In genomic region chr5:35971841-35972578, GRCm38 (mm10) we compare ENCODE assay signal across 9 mouse cellular contexts.
DNase-seq lines count a peak whose midpoint lies in the region; ATAC-seq and TF ChIP-seq lines count a peak whose summit lies in the region.
"Had no signal": no experiment of that assay in that cellular context is flagged by ENCODE, and none has a peak within 500 bp of the region (broad histone marks: within the 10 kb centered on the region; RNA-seq: fewer than 3 reads in every experiment).

No protein-coding gene starts in this region.

- H3K4me2 ChIP-seq in forebrain, postnatal 0 days (ENCODE audit: low read depth), result no peak overlapping the region
- H3K4me2 ChIP-seq in hindbrain, embryonic 14.5 days (replicated peaks), result no peak overlapping the region
- no peak overlapping the region for H3K4me2 ChIP-seq in limb, embryonic 14.5 days (replicated peaks; ENCODE audit: low read depth, low read length, severe bottlenecking)
- H3K4me2 ChIP-seq: neural tube, embryonic 13.5 days had no signal

- H3K27ac ChIP-seq in forebrain, postnatal 0 days (ENCODE audit: low read depth, low read length), result no peak overlapping the region
- no peak overlapping the region for H3K27ac ChIP-seq in hindbrain, embryonic 14.5 days
- 0 out of 2 replicates have a peak overlapping the region, but pooled peaks have one; percentile 48 for H3K27ac ChIP-seq in limb, embryonic 14.5 days (replicated peaks; ENCODE audit: low read depth, low read length)

- DNase-seq in right cerebral cortex, adult 18-20 months, result peak; percentile 45
- DNase-seq in right cerebral cortex, postnatal 36 days (ENCODE audit: low spot score in 2 of 2), result no peak
- DNase-seq in c-Kit-positive CD71-negative TER-119-negative erythroid progenitor cells, embryonic 14.5 days (ENCODE audit: low read depth), result peak; percentile 68
- peak; percentile 80 for DNase-seq in forebrain, postnatal 0 days
- peak; percentile 86 for DNase-seq in hindbrain, embryonic 14.5 days (ENCODE audit: low spot score)
- DNase-seq in limb, embryonic 14.5 days (ENCODE audit: low spot score), result peak; percentile 51
- DNase-seq in right cerebral cortex, adult 2 months (ENCODE audit: low spot score in 2 of 2), result peak; percentile 51 to 61
- peak; percentile 58 for DNase-seq in urinary bladder, adult 2 months (ENCODE audit: low spot score)

- TF ChIP-seq CTCF in forebrain, postnatal 0 days (IDR thresholded peaks at IDR 0.05; ENCODE audit: low read depth), result peak; percentile 87

- TF ChIP-seq POLR2A in limb, embryonic 14.5 days (IDR thresholded peaks at IDR 0.05; ENCODE audit: borderline replicate concordance, extremely low read depth, insufficient read depth, insufficient read length), result no peak

- peaks cover 57% of the 10 kb centered on the region for H3K36me3 ChIP-seq in forebrain, postnatal 0 days (ENCODE audit: insufficient read depth)
- peaks cover 78% of the 10 kb centered on the region for H3K36me3 ChIP-seq in hindbrain, embryonic 14.5 days (replicated peaks; ENCODE audit: control insufficient read depth, insufficient read depth)
- H3K36me3 ChIP-seq in limb, embryonic 14.5 days (ENCODE audit: control insufficient read depth, insufficient read depth, low read length), result peaks cover 68% of the 10 kb centered on the region

- H3K9me3 ChIP-seq in forebrain, postnatal 0 days (ENCODE audit: low read length), result no peaks in the 10 kb centered on the region
- no peaks in the 10 kb centered on the region for H3K9me3 ChIP-seq in hindbrain, embryonic 14.5 days (ENCODE audit: control insufficient read depth, low read length)
- H3K9me3 ChIP-seq in limb, embryonic 14.5 days (ENCODE audit: control insufficient read depth, low read length), result no peaks in the 10 kb centered on the region
- H3K9me3 ChIP-seq: neural tube, embryonic 13.5 days had no signal

- ATAC-seq in forebrain, postnatal 0 days, result no peak
- no peak for ATAC-seq in hindbrain, embryonic 14.5 days (ENCODE audit: low FRiP score)
- ATAC-seq in limb, embryonic 14.5 days (ENCODE audit: low FRiP score, low read depth), result peak; percentile 17; the same call in 1 of the 2 replicates

- H3K4me1 ChIP-seq in forebrain, postnatal 0 days (ENCODE audit: insufficient read depth), result no peaks in the 10 kb centered on the region
- 0 out of 2 replicates have a peak, but pooled peaks cover 7% of the 10 kb centered on the region for H3K4me1 ChIP-seq in hindbrain, embryonic 14.5 days (replicated peaks; ENCODE audit: control insufficient read depth, insufficient read depth, low read length)
- peaks cover 11% of the 10 kb centered on the region for H3K4me1 ChIP-seq in limb, embryonic 14.5 days (ENCODE audit: control insufficient read depth, insufficient read depth, low read length)

- H3K9ac ChIP-seq in forebrain, postnatal 0 days, result no peak overlapping the region
- no peak overlapping the region for H3K9ac ChIP-seq in hindbrain, embryonic 14.5 days
- H3K9ac ChIP-seq in limb, embryonic 14.5 days (ENCODE audit: low read depth, low read length, severe bottlenecking), result no peak overlapping the region
- H3K9ac ChIP-seq: neural tube, embryonic 13.5 days had no signal

- H3K4me3 ChIP-seq in forebrain, postnatal 0 days (ENCODE audit: low read depth, low read length), result no peak overlapping the region
- H3K4me3 ChIP-seq in hindbrain, embryonic 14.5 days (replicated peaks; ENCODE audit: low read length), result no peak overlapping the region
- no peak overlapping the region for H3K4me3 ChIP-seq in limb, embryonic 14.5 days (replicated peaks; ENCODE audit: low read length)
- H3K4me3 ChIP-seq: neural tube, embryonic 13.5 days had no signal

- 61% methylated on average over 10 of the region's 10 CpGs for WGBS in forebrain, postnatal 0 days
- 65% methylated on average over 10 of the region's 10 CpGs for WGBS in hindbrain, embryonic 14.5 days
- 62% methylated on average over 10 of the region's 10 CpGs for WGBS in limb, embryonic 14.5 days

- H3K27me3 ChIP-seq in forebrain, postnatal 0 days (ENCODE audit: insufficient read depth, low read length), result no peaks in the 10 kb centered on the region
- no peaks in the 10 kb centered on the region for H3K27me3 ChIP-seq in hindbrain, embryonic 14.5 days (ENCODE audit: control insufficient read depth, insufficient read depth, low read length)
- H3K27me3 ChIP-seq in limb, embryonic 14.5 days (ENCODE audit: control insufficient read depth, insufficient read depth, low read length), result no peaks in the 10 kb centered on the region
- H3K27me3 ChIP-seq: neural tube, embryonic 13.5 days had no signal

Comparison
In these comparisons a context has a peak if more than half of its experiments do, and no peak if none do; other contexts are left out.
1. DNase-seq: peak in right cerebral cortex, adult 18-20 months (single experiment), c-Kit-positive CD71-negative TER-119-negative erythroid progenitor cells, embryonic 14.5 days (single experiment), forebrain, postnatal 0 days (single experiment), hindbrain, embryonic 14.5 days (single experiment), limb, embryonic 14.5 days (single experiment), right cerebral cortex, adult 2 months (2 of 2) and urinary bladder, adult 2 months (single experiment); none in right cerebral cortex, postnatal 36 days (0 of 2).